Mouse (Mus musculus) stomach, embryonic 14.5 days (tissue): ENCODE measurements around the gene Col4a6. TPM values are rescaled to one million over a fixed set of nuclear protein-coding genes. Genes with fewer than 3 reads are reported as not detected.

Experiments used
- ATAC-seq: fragments of 200-750 bp; cut with Nextera tagmentation; 2 replicates; pipeline ENCODE4 v1.8.0; 2017; ENCODE audit warnings: low read depth, moderate TSS enrichment; ENCODE audit not compliant: insufficient number of reproducible peaks, insufficient read depth, low FRiP score
- H3K27ac ChIP-seq: fragments of 300-500 bp; sonication (generic); 2 replicates; pipeline ENCODE4 v1.5.1; 2014; ENCODE audit warnings: mild to moderate bottlenecking, low read length, moderate library complexity, mixed read lengths
- H3K27me3 ChIP-seq: fragments of 300-500 bp; sonication (generic); 2 replicates; pipeline ENCODE4 v1.6.1; 2014; ENCODE audit warnings: low read length, control low read depth, mixed read lengths; ENCODE audit not compliant: control insufficient read depth, insufficient read depth
- H3K36me3 ChIP-seq: fragments of 300-500 bp; sonication (generic); 2 replicates; pipeline ENCODE4 v1.6.1; 2014; ENCODE audit warnings: mild to moderate bottlenecking, control low read depth, low read length, moderate library complexity, mixed read lengths; ENCODE audit not compliant: control insufficient read depth, insufficient read depth
- H3K4me1 ChIP-seq: fragments of 300-500 bp; sonication (generic); 2 replicates; pipeline ENCODE4 v1.6.1; 2014; ENCODE audit warnings: low read length, control low read depth, mixed read lengths; ENCODE audit not compliant: control insufficient read depth, insufficient read depth
- H3K4me2 ChIP-seq: fragments of 300-500 bp; sonication (generic); replicated peaks from 2 replicates; pipeline ENCODE4 v1.6.1; 2014; ENCODE audit warnings: low read depth, low read length, control low read depth
- H3K4me3 ChIP-seq: fragments of 300-500 bp; sonication (generic); 2 replicates; pipeline ENCODE4 v1.5.1; 2014; ENCODE audit warnings: low read depth, low read length, control low read depth
- H3K9ac ChIP-seq: fragments of 300-500 bp; sonication (generic); replicated peaks from 2 replicates; pipeline ENCODE4 v1.6.1; 2014; ENCODE audit warnings: low read depth, mild to moderate bottlenecking, control low read depth, low read length, moderate library complexity, mixed read lengths
- H3K9me3 ChIP-seq: fragments of 300-500 bp; sonication (generic); 2 replicates; pipeline ENCODE4 v1.6.1; 2016; ENCODE audit warnings: low read depth, low read length, control low read depth; ENCODE audit not compliant: control insufficient read depth
- WGBS: fragments of 180-500 bp; shearing (Covaris S2); extraction: QIAGEN DNeasy Blood & Tissue Kit; methylation state at CpG from one replicate; pipeline ENCODE4 v1.1.7; 2014; 5-methylcytosine and 5-hydroxymethylcytosine counted together
- polyA plus RNA-seq: library from polyadenylated mRNA; unstranded; fragments of >200 nt; fragmentation: Nextera tagmentation; extraction: Ambion mirVana; gene quantifications from 2 replicates; pipeline ENCODE4 v1.2.1, GENCODE M21; 2014

Col4a6 gene
- polyA plus RNA-seq, 1 experiment from 2014 or later = 9.4 TPM

DNA sequence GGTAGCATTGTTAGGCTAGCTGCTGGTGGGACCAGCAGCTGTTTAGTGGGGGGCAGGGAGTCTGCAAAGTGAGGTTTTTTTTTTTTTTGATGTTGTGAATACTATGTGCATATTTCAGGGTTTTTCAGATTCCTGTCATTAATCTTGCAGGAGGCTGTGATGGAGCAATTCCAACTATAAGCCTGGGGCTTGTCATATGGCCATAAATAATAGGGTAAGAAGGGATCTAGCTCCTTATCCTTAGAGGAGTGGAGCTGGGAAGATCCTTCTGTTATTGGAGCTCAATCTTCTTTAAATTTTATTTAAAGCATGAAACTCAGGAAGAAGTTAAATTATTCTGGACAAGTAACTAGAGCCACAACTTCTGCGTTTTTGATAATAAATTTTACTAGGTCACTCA is 157.7 kb downstream of the Col4a6 start:
- ATAC-seq = no peak
- H3K27ac ChIP-seq = no peak overlapping the region; the same call in 1 of the 2 replicates
- 47% methylated on average over 1 of the region's 1 CpGs for WGBS

DNA sequence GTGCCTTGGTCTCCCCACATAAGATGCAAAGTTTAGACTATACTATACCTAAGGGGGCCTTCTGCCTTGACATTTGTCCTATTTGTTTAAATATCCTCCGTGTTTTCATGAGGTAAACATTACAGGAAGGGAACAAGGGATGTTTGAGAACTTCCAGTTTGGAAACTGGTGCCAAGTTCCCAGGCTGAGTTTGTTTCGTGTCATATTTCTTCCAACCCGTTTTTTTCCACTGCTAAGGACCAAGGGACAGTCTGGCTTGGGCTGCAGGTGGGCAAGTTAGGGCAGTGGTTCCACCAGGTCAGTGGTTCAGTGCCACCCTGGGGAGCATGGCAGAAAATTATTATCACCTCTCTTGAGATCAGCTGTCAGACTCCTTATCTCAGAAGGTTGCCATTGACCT is 158.1 kb downstream of the Col4a6 start:
- ATAC-seq = no peak

More for the DNA sequence above, 157.7 kb downstream of the Col4a6 start:
- Histone ChIP-seq H3K4me2 (no peak overlapping the region), H3K27me3 (no peaks in the 10 kb centered on the region), H3K9me3 (no peaks in the 10 kb centered on the region), H3K4me3 (no peak overlapping the region), H3K4me1 (no peaks in the 10 kb centered on the region), H3K36me3 (no peaks in the 10 kb centered on the region), H3K9ac (no peak overlapping the region)

DNA sequence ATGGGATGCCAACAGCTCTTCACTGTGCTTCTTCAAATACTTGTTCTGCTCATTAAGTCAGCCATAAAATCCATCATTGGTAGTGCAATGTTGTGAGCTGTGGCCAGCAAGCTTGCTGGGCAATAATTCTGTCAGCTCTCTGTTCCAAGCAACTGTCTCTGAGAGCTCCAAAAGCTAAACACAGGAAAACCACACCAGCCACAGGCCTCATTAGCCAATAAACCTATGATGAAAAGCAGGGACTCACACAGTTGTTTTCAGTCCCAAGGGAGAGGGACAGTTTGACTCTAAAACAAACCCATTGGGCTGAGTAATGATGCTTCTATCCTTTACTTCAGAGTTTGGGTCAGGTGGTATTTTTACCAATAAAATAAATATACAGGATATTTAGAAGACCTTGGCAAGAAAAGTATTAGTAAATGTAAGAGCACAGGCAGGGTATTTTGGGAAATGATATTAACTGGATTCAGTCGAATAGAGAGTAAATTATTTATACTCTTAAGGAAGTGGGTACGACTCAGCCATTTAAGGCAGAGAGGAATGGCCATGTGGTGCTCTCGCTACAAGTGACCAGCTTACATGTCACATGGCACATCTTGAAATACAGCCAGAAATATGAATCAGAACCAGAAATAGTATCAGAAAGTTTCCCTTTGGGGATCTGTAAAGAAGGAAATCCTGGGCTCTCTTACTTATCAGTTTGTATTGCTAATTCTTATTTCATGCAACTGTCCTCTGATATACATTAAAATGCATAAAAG is 181.0 kb downstream of the Col4a6 start:
- Histone ChIP-seq H3K27ac (no peak overlapping the region), H3K4me1 (no peaks in the 10 kb centered on the region), H3K27me3 (no peaks in the 10 kb centered on the region), H3K9me3 (no peaks in the 10 kb centered on the region), H3K4me2 (no peak overlapping the region), H3K9ac (no peak overlapping the region), H3K36me3 (no peaks in the 10 kb centered on the region), H3K4me3 (no peak overlapping the region)
- ATAC-seq = no peak
- 62% methylated on average over 3 of the region's 3 CpGs for WGBS

More for the DNA sequence above, 158.1 kb downstream of the Col4a6 start:
- H3K4me1 ChIP-seq = no peaks in the 10 kb centered on the region
- H3K9ac ChIP-seq = no peak overlapping the region
- no peak overlapping the region for H3K4me3 ChIP-seq
- no peaks in the 10 kb centered on the region for H3K9me3 ChIP-seq
- 27% methylated on average over 3 of the region's 3 CpGs for WGBS
- H3K27me3 ChIP-seq = no peaks in the 10 kb centered on the region
- no peaks in the 10 kb centered on the region for H3K36me3 ChIP-seq
- no peak overlapping the region; the same call in 1 of the 2 replicates for H3K27ac ChIP-seq
- no peak overlapping the region for H3K4me2 ChIP-seq

DNA sequence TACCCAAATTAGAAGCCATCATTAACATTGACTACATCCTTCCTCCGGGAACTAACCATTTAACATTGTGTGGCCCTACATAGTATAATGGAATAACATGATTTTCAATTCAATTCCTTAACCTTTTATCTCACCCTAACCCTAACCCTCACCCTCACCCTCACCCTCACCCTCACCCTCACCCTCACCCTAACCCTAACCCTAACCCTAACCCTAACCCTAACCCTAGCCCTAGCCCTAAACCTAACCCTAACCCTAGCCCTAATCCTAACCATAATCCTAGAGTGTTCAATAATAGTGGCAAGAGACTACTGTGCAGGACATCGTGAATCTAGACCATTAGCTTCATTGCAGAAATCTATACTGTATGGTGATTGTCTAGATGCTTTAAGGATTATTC is 197.5 kb downstream of the Col4a6 start:
- no peaks in the 10 kb centered on the region for H3K36me3 ChIP-seq
- no peaks in the 10 kb centered on the region for H3K9me3 ChIP-seq
- no peaks in the 10 kb centered on the region for H3K27me3 ChIP-seq
- no peak for ATAC-seq
- no peak overlapping the region for H3K9ac ChIP-seq
- H3K27ac ChIP-seq = no peak overlapping the region
- H3K4me2 ChIP-seq = no peak overlapping the region
- WGBS = 85% methylated on average over 2 of the region's 2 CpGs
- no peak overlapping the region for H3K4me3 ChIP-seq
- no peaks in the 10 kb centered on the region for H3K4me1 ChIP-seq

DNA sequence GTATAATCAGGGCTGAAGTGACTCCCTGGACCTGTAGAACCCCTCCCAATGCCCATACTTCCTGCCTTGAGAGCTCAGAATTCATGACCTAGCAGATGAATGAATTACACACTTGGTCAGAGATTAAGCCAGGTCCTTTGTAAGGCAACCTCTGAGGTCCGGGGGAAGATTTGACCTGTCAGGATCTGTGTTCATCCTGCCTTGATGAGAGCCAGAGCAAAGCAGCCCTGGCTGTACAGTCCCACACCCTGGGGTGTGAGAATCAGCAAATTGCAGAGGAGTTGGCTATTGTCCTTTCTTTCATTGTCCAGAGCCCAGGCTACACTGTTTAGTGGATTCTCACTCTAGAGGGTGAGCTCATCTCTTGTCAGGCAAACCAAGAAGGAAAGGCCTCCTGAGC is 207.9 kb downstream of the Col4a6 start:
- no peak overlapping the region for H3K27ac ChIP-seq
- no peak overlapping the region for H3K4me2 ChIP-seq
- no peak overlapping the region for H3K9ac ChIP-seq
- H3K36me3 ChIP-seq = no peaks in the 10 kb centered on the region
- H3K4me1 ChIP-seq = no peaks in the 10 kb centered on the region
- no peak for ATAC-seq
- no peaks in the 10 kb centered on the region for H3K9me3 ChIP-seq
- H3K4me3 ChIP-seq = no peak overlapping the region
- 50% methylated on average over 1 of the region's 1 CpGs for WGBS
- no peaks in the 10 kb centered on the region for H3K27me3 ChIP-seq

DNA sequence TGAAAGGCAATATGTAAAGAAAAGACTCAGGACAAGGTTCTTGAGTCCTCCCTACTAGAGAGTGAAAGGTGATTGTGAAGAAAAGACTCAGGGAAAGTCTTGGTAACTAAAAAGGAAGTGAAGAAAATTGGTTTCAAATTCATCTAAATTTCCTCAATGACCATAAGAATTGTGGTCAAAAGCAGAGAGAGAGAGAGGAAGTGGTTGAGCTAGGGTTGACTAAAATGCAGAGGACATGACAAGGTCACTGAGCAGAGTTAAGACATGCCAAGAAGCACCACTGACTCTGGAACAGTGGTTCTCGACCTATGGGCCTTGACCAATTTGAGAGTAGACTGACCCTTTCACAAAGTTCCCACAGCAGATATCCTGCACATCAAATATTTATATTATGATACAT is 224.2 kb downstream of the Col4a6 start:
- no peak for ATAC-seq
- Histone ChIP-seq H3K4me3 (no peak overlapping the region), H3K9me3 (no peaks in the 10 kb centered on the region), H3K4me1 (no peaks in the 10 kb centered on the region), H3K27me3 (no peaks in the 10 kb centered on the region), H3K9ac (no peak overlapping the region), H3K36me3 (no peaks in the 10 kb centered on the region), H3K4me2 (no peak overlapping the region), H3K27ac (no peak overlapping the region)
- WGBS = 52% methylated on average over 1 of the region's 1 CpGs

DNA sequence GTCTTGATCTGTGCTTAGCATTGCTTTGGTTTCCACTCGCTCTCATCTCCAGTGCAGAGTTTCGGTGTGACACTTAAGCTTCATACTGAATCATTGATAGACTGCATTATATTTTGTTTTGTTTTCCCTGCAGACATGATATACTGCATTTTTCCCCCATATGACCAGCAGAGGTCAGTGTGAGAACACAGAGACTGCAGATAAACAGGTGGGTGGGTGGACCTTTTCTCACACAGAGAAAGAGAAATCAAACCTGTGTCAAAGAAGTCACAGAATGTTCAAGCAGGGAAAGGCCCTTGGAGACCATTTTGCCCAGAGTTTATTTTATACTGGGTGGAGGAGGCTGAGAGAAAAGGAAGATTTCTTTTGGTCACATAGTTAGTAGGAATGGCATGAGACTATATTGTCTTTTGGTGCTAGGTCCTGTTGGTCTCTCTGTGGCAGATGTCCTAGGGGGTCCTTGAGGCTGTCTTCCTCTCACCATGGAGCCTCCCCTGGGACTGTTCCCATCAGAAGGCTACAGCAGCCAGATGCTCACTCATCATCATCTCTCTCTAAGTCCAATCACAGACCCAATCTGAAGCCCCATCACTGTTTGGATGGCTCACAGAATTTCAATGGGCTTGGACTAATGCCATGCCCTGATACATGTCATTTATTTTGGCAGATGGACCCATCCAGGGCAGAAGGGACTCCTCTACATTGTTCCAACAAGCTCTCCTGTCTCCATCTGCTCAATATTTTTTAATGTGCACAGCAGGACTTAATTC is 237.1 kb downstream of the Col4a6 start:
- Histone ChIP-seq H3K4me3 (no peak overlapping the region), H3K27ac (no peak overlapping the region), H3K9me3 (no peaks in the 10 kb centered on the region), H3K36me3 (no peaks in the 10 kb centered on the region), H3K27me3 (no peaks in the 10 kb centered on the region), H3K9ac (no peak overlapping the region), H3K4me1 (no peaks in the 10 kb centered on the region), H3K4me2 (no peak overlapping the region)
- no peak for ATAC-seq
- WGBS = 56% methylated on average over 2 of the region's 2 CpGs

DNA sequence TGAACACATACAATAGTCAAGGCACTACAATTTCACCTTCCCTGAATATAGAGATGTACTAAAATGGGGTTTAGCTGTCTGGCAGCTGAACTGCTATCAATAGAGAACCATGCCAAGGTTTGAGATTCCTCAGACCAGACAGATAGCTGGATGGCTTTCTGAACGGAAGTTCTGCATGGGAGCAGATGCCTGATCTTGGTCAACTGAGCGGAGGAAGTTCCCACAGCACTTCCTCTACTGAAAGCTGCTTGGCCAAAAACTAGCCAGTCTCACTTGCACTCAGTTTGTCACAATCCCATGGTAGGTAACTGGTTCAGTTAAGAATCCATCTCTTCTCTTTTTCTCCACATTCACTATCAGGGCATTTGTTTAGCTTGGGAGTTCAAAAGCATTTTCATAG is 245.7 kb downstream of the Col4a6 start:
- Histone ChIP-seq H3K36me3 (no peaks in the 10 kb centered on the region), H3K9me3 (no peaks in the 10 kb centered on the region), H3K4me3 (no peak overlapping the region), H3K4me2 (no peak overlapping the region), H3K27ac (no peak overlapping the region), H3K9ac (no peak overlapping the region), H3K27me3 (no peaks in the 10 kb centered on the region), H3K4me1 (no peaks in the 10 kb centered on the region)
- 85% methylated on average over 2 of the region's 2 CpGs for WGBS
- ATAC-seq = no peak
